Mouse (Mus musculus) CH12.LX (cell line): Measurements from ENCODE around the gene Gm17577. TPM values are rescaled to one million over a fixed set of nuclear protein-coding genes. Genes with fewer than 3 reads are reported as not detected.
"Not testable (repeated sequence)": the region's sequence is repeated elsewhere in the genome, so short reads cannot be mapped to it uniquely, and the experiment has no call there.

Source experiments
- DNase-seq: peaks from one replicate; pipeline ENCODE4 v3.0.0-alpha.2; 2013; ENCODE audit errors: extremely low read depth
- H3K27ac ChIP-seq: 2 replicates; pipeline ENCODE4 v1.5.1; 2012; ENCODE audit warnings: low read depth, mild to moderate bottlenecking, control low read depth, moderate library complexity; ENCODE audit not compliant: insufficient read depth
- H3K27me3 ChIP-seq: replicated peaks from 2 replicates; pipeline ENCODE3; 2012; ENCODE audit warnings: inconsistent platforms
- H3K36me3 ChIP-seq, 2 experiments: replicated peaks in 1 of 2; 2 replicates each; pipeline versions ENCODE3 to v1.6.1; 2012; ENCODE audit warnings: inconsistent platforms in 1 of 2, low read length in 1 of 2, mild to moderate bottlenecking in 1 of 2, mixed read lengths in 1 of 2, moderate library complexity in 1 of 2; ENCODE audit not compliant: control insufficient read depth in 1 of 2, insufficient read depth in 1 of 2
- H3K4me1 ChIP-seq, 2 experiments: 2 replicates each; pipeline ENCODE4 v1.6.1; 2012; ENCODE audit warnings: inconsistent platforms in 1 of 2, moderate library complexity in 1 of 2; ENCODE audit not compliant: insufficient read depth in 2 of 2, control insufficient read depth in 1 of 2
- H3K4me2 ChIP-seq: 2 replicates; pipeline ENCODE4 v1.6.1; 2012; ENCODE audit warnings: low read depth, mild to moderate bottlenecking, control low read depth; ENCODE audit not compliant: poor library complexity, insufficient read depth, severe bottlenecking
- H3K4me3 ChIP-seq, 3 experiments: fragments of 150-350 bp in 1 of 3; sonication (generic) in 1 of 3; replicated peaks in 1 of 3; 2 replicates each; pipeline versions ENCODE3 to v1.5.1; 2011 to 2012; ENCODE audit warnings: low read depth in 2 of 3, low read length in 2 of 3, mild to moderate bottlenecking in 2 of 3, moderate library complexity in 2 of 3, control low read depth in 1 of 3, improper control_type of control experiment in 1 of 3, inconsistent platforms in 1 of 3, mixed read lengths in 1 of 3; ENCODE audit not compliant: poor library complexity in 1 of 3
- H3K79me2 ChIP-seq: replicated peaks from 2 replicates; pipeline ENCODE4 v1.6.1; 2012; ENCODE audit warnings: mild to moderate bottlenecking, moderate library complexity; ENCODE audit not compliant: control insufficient read depth, poor library complexity, insufficient read depth, severe bottlenecking; ENCODE audit errors: extremely low read depth
- H3K9ac ChIP-seq: 2 replicates; pipeline ENCODE4 v1.6.1; 2012; ENCODE audit warnings: low read depth, mild to moderate bottlenecking, control low read depth, moderate library complexity; ENCODE audit not compliant: insufficient read depth
- H3K9me3 ChIP-seq: replicated peaks from 2 replicates; pipeline ENCODE3; 2012; ENCODE audit warnings: low read length, inconsistent platforms, mixed read lengths
- dilution Hi-C: fragments of 300-500 bp; cut with MboI; formaldehyde crosslinking; loops from 2 replicates; pipeline ENCODE4 v1.14.3; 2020; ENCODE audit warnings: low sequenced_read_pairs; ENCODE audit not compliant: extremely low pct_unique_long_range_greater_than_20kb, extremely low pct_ligation_motif_present
- in situ Hi-C: fragments of 300-500 bp; cut with MboI; formaldehyde crosslinking; loops from 3 replicates; pipeline ENCODE4 v1.14.3; 2019; ENCODE audit warnings: low sequenced_read_pairs, low pct_ligation_motif_present, low pct_unique_long_range_greater_than_20kb, mixed read lengths
- polyA plus RNA-seq: library from polyadenylated mRNA; unstranded; fragments of >175 nt; gene quantifications from 2 replicates; pipeline ENCODE4 v1.2.1, GENCODE M21; 2012; ENCODE audit warnings: low read depth; ENCODE audit not compliant: insufficient read length
- total RNA-seq, 2 experiments: library from RNA; depleted of rRNA; stranded (reverse); fragments of 300-350 nt in 1 of 2; fragments of >200 nt in 1 of 2; gene quantifications; 2 replicates each; pipeline ENCODE4 v1.2.3; 2012 to 2014

Gm17577 gene
- total RNA-seq (2012; rRNA removed) (not detected in 2 replicates), total RNA-seq (2014; rRNA removed) (not detected in 2 replicates), polyA plus RNA-seq (not detected in 2 replicates)

- dilution Hi-C loops, H3K79me2 ChIP-seq, H3K4me3 ChIP-seq, H3K27ac ChIP-seq, H3K27me3 ChIP-seq, H3K36me3 ChIP-seq, H3K9ac ChIP-seq, DNase-seq, H3K9me3 ChIP-seq, in situ Hi-C loops, H3K4me2 ChIP-seq, H3K4me1 ChIP-seq: not testable (repeated sequence)
Measured at GRCm38 (mm10) chrX:123246807-123247206, at the start of gene Gm17577. TSS of gene Gm17577 (minus strand) at chrX:123246907.

DNA sequence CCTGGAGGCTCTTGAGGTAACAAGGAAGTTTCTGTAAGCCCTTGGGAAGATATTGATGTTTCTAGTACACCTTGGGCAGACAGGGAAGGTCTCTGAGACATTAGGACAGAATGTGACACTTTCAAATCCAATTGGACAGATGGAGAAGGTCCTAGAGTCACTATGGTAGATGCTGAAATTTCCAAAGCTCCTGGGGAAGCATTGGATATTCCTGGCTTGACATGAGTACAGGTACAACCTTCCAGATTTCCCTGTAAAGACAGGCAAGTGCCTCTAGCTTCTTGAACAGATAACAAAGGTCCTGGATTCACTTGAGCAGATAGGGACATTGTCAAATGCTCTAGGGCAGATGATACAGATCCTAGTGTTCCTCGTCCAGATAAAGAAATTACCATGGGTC is 24.3 kb downstream of the Gm17577 start, which contains the start of gene Srsx:
Srsx (minus strand) TSS at position 101 of the 400 bp plus-strand sequence.
- H3K9ac ChIP-seq, H3K9me3 ChIP-seq, H3K4me1 ChIP-seq, H3K79me2 ChIP-seq, H3K4me2 ChIP-seq, in situ Hi-C loops, H3K4me3 ChIP-seq, H3K27me3 ChIP-seq, H3K27ac ChIP-seq, DNase-seq, H3K36me3 ChIP-seq, dilution Hi-C loops: not testable (repeated sequence)

Other genes starting within 250 kb of the Gm17577 start
- gene Gm17521, start 217.2 kb downstream of the Gm17577 start, total RNA-seq (2012; rRNA removed), result not detected in 2 replicates
- not detected in 2 replicates for gene Gm17521, start 217.2 kb downstream of the Gm17577 start, total RNA-seq (2014; rRNA removed)
- not detected in 2 replicates for gene Gm17521, start 217.2 kb downstream of the Gm17577 start, polyA plus RNA-seq
- gene Cldn34c1, start 143.4 kb downstream of the Gm17577 start, total RNA-seq (2012; rRNA removed), result not detected in 2 replicates
- gene Cldn34c1, start 143.4 kb downstream of the Gm17577 start, total RNA-seq (2014; rRNA removed), result not detected in 2 replicates
- gene Cldn34c1, start 143.4 kb downstream of the Gm17577 start, polyA plus RNA-seq, result not detected in 2 replicates
- gene Srsx, start 24.4 kb downstream of the Gm17577 start, total RNA-seq (2012; rRNA removed), result not detected in 2 replicates
- not detected in 2 replicates for gene Srsx, start 24.4 kb downstream of the Gm17577 start, total RNA-seq (2014; rRNA removed)
- gene Srsx, start 24.4 kb downstream of the Gm17577 start, polyA plus RNA-seq, result not detected in 2 replicates